Mouse (Mus musculus) left cerebral cortex, adult 18-20 months (tissue): ENCODE data around the gene Btbd19. TPM values are rescaled to one million over a fixed set of nuclear protein-coding genes. Genes with fewer than 3 reads are reported as not detected.
A peak's percentile ranks its signal among the peaks of the same experiment; 100 is the strongest.

Experiments used
- DNase-seq, 2 experiments: peaks; one replicate each; pipeline ENCODE4 v3.0.0; 2021 to 2022; ENCODE audit warnings: low spot score in 2 of 2, mixed read lengths in 1 of 2
- long read RNA-seq, 2 experiments: library from polyadenylated mRNA; stranded (forward); transcript quantifications; one replicate each; pipeline ENCODE4 v2.0.0; 2021
- total RNA-seq, 2 experiments: library from RNA; stranded (reverse); gene quantifications; 2 replicates each; pipeline ENCODE4 v1.2.3; 2021

Btbd19 gene
- 10 to 100 TPM; 13.1 to 14.2 TPM for total RNA-seq
- long read RNA-seq, experiment 1, partial matches to known transcripts, result 1 of 8 reads
- long read RNA-seq, experiment 1, other reads (novel, unspliced or antisense), result 2 of 8 reads
- long read RNA-seq, experiment 2, transcript Btbd19-208 (1 exons, 1,149 nt), result major isoform, 6 of 9 reads
- long read RNA-seq, experiment 2, partial matches to known transcripts, result 2 of 9 reads
- long read RNA-seq, experiment 2, other reads (novel, unspliced or antisense), result 0 of 9 reads

- DNase-seq, result peak; percentile 67 to 71
Observed at GRCm38 (mm10) chr4:117125348-117125909, at the start of gene Btbd19. TSS of gene Btbd19 (minus strand) at chr4:117125725.

- DNase-seq, result no peak
Observed at GRCm38 (mm10) chr4:117169936-117170335, 44.4 kb upstream of the Btbd19 start.

- DNase-seq, result no peak
Observed at GRCm38 (mm10) chr4:117161183-117161582, 35.7 kb upstream of the Btbd19 start.

GRCm38 (mm10) chr4:117159666-117160065 lies 34.1 kb upstream of the Btbd19 start:
- no peak for DNase-seq

- no peak for DNase-seq
Observed at GRCm38 (mm10) chr4:117156372-117156771, 30.8 kb upstream of the Btbd19 start.

- DNase-seq, result peak; percentile 79 to 89
Observed at GRCm38 (mm10) chr4:117155792-117156355, 30.3 kb upstream of the Btbd19 start, which contains the start of gene Rps8. TSS of gene Rps8 (minus strand) at chr4:117156243.

- no peak for DNase-seq
Observed at GRCm38 (mm10) chr4:117155020-117155791, 29.7 kb upstream of the Btbd19 start.

GRCm38 (mm10) chr4:117152714-117153113 lies 27.2 kb upstream of the Btbd19 start:
- DNase-seq, result no peak

- DNase-seq, result no peak
Observed at GRCm38 (mm10) chr4:117151416-117151815, 25.9 kb upstream of the Btbd19 start.

- DNase-seq, result no peak
Observed at GRCm38 (mm10) chr4:117150212-117150733, 24.7 kb upstream of the Btbd19 start.

GRCm38 (mm10) chr4:117149291-117150211 lies 24.0 kb upstream of the Btbd19 start:
- DNase-seq, result no peak

- no peak for DNase-seq
Observed at GRCm38 (mm10) chr4:117148815-117149214, 23.3 kb upstream of the Btbd19 start.

- no peak for DNase-seq
Observed at GRCm38 (mm10) chr4:117148047-117148713, 22.7 kb upstream of the Btbd19 start.

- peak; percentile 74 to 89 for DNase-seq
Observed at GRCm38 (mm10) chr4:117146176-117146575, 20.7 kb upstream of the Btbd19 start.

- no peak for DNase-seq
Observed at GRCm38 (mm10) chr4:117145248-117145647, 19.7 kb upstream of the Btbd19 start.

- DNase-seq, result no peak
Observed at GRCm38 (mm10) chr4:117143023-117143422, 17.5 kb upstream of the Btbd19 start.

- DNase-seq, result no peak
Observed at GRCm38 (mm10) chr4:117140613-117141012, 15.1 kb upstream of the Btbd19 start.

GRCm38 (mm10) chr4:117139217-117139612 lies 13.7 kb upstream of the Btbd19 start:
- DNase-seq, result no peak

GRCm38 (mm10) chr4:117138295-117139216 lies 13.0 kb upstream of the Btbd19 start:
- no peak for DNase-seq
